Mouse (Mus musculus): ENCODE results near the gene Cfap45. TPM values are rescaled to one million over a fixed set of nuclear protein-coding genes. Genes with fewer than 3 reads are reported as not detected.
A peak's percentile ranks its signal among the peaks of the same experiment; 100 is the strongest.

Gene Cfap45
- total RNA-seq, 2 experiments from 2014 or later: 3.6 to 3.7 TPM

GRCm38 (mm10) chr1:172594495-172594894, 73.9 kb downstream of the Cfap45 start:
- DNase-seq (ENCODE audit: low spot score in 2 of 2): peak; percentile 66
- intact Hi-C loops (cut with DNase I): no loop called here

Other genes with a start within 250 kb of the Cfap45 start
- gene Atp1a2, start 222.7 kb upstream of the Cfap45 start, total RNA-seq (2021): 100 to 1,000 TPM; 571 to 592 TPM
- 100 to 1,000 TPM; 119 to 130 TPM for gene Kcnj9, start 191.5 kb upstream of the Cfap45 start, total RNA-seq (2021)
- gene Kcnj10, start 179.6 kb upstream of the Cfap45 start, total RNA-seq (2021): 10 to 100 TPM; 79.5 to 84.5 TPM
- 10 to 100 TPM in 1 of 2 experiments, 1 to 10 TPM in 1; 9.8 to 10.5 TPM for gene Pigm, start 144.3 kb upstream of the Cfap45 start, total RNA-seq (2021)
- gene Slamf9, start 45.4 kb upstream of the Cfap45 start, total RNA-seq (2021): under 1 TPM; 0.53 to 0.93 TPM
- 10 to 100 TPM; 10.9 to 15.2 TPM for gene Igsf9, start 39.0 kb upstream of the Cfap45 start, total RNA-seq (2021)
- 10 to 100 TPM; 12.3 to 15.1 TPM for gene Tagln2, start 20.8 kb upstream of the Cfap45 start, total RNA-seq (2021)
- under 1 TPM in 1 of 2 experiments, not detected in 1; 0.95 TPM for gene Vsig8, start 35.1 kb downstream of the Cfap45 start, total RNA-seq (2021)
- not detected for gene Slamf8, start 69.8 kb downstream of the Cfap45 start, total RNA-seq (2021)
- not detected for gene Fcrl6, start 81.8 kb downstream of the Cfap45 start, total RNA-seq (2021)
- gene Dusp23, start 112.2 kb downstream of the Cfap45 start, total RNA-seq (2021): 1 to 10 TPM; 5.4 to 5.6 TPM
- gene Crp, start 177.3 kb downstream of the Cfap45 start, total RNA-seq (2021): not detected